Mouse (Mus musculus): ENCODE results near the gene Tgfbr2.
"Not testable (repeated sequence)": the region's sequence is repeated elsewhere in the genome, so short reads cannot be mapped to it uniquely, and the experiment has no call there.

The Tgfbr2 gene

DNA sequence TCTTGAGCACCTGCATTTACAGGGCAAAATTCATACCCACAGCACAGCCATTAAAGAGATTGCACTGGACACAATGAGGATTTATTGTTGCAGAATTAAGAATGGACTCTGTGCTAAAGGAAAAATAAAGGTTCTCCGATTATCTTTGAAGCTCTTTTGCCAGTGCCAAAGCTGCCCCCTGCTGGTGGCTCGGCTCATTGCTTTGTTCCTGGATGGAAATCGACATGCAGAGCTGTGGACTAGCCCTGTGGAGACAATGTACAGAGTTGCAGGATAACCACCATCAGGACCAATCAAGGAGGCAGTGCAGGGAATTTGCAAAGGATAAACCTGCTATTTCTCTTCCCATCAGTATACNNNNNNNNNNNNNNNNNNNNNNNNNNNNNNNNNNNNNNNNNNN is 133.4 kb downstream of the Tgfbr2 start:
- in situ Hi-C loops (cut with MboI; ENCODE audit: low pct_unique_long_range_greater_than_20kb in 1 of 2, low sequenced_read_pairs in 2 of 2, unreplicated experiment in 1 of 2): no loop called here

DNA sequence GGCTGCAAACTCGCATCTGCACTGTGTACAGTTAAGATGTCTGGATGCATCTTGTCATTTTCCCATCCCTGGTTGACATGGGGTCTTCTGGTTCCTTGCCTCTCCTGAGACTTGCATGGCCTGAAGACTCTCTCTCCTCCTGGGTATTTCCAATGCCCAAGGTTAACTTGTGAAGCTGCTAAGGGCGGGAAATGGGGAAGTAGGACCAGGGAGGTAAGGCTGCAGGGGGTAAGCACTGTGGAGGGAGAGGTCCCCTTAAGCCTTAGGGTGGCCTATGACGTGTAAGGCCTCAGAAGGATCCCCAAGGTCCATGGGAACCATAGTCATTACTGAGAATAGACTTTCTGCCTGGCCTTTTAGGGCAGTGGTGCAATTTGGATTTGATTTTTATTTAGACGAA is 133.8 kb downstream of the Tgfbr2 start:
- in situ Hi-C loops (cut with MboI; ENCODE audit: low pct_unique_long_range_greater_than_20kb in 1 of 2, low sequenced_read_pairs in 2 of 2, unreplicated experiment in 1 of 2): no loop called here

DNA sequence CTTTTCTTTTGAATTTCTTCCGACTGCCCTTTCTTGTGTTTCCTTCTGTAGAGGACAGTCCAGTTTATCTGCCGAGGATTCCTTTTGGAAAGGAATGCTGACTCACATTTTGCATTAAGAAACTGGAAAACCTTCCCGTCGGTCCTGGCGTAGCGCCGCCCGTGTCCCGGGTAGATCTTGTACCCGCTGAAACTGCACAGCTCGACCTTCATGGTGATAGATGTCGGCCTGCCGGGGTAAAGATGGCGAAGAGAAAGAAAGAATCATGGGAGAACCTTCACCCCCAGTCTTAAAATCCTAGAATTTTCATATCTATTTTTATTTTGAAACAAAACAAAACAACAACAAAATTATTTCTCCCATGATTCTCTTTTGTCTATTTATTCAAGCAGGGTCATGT is 134.3 kb downstream of the Tgfbr2 start:
- in situ Hi-C loops (cut with MboI; ENCODE audit: low pct_unique_long_range_greater_than_20kb in 1 of 2, low sequenced_read_pairs in 2 of 2, unreplicated experiment in 1 of 2): not testable (repeated sequence)

DNA sequence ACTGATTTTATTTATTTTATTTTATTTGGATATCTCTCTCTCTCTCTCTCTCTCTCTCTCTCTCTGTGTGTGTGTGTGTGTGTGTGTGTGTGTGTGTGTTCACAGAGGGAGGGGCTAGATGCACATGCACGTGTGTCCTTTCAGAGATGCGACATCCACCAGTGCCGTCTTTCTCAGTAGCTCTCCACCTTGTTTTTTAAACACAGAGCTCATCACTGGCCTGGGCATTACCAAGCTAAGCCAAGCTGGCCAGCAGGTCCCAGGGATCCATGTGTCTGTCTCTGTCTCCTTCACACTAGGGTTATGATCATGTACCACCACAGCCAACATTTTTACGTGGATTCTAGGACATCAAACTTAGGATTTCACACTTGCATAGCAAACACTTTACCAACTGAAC is 135.2 kb downstream of the Tgfbr2 start:
- in situ Hi-C loops (cut with MboI; ENCODE audit: low pct_unique_long_range_greater_than_20kb in 1 of 2, low sequenced_read_pairs in 2 of 2, unreplicated experiment in 1 of 2): no loop called here

DNA sequence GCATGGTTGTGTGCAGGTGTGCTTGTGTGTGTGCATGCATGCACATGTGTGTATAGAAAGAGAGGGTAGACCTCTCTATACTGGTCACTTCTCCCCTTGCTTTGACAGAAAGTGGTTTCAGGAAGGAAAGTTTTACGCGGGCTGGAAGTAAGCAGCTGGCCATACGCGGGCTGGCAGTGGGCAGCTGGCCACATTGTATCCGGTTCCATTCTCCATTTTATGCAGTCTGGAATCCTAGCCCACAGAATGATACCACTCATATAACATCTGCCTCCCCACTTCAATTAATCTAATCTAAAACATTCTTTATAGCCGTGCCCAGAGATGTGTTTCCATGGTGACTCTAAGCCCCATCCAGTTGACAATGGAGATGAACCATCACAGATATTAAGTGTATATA is 136.9 kb downstream of the Tgfbr2 start:
- in situ Hi-C loops (cut with MboI; ENCODE audit: low pct_unique_long_range_greater_than_20kb in 1 of 2, low sequenced_read_pairs in 2 of 2, unreplicated experiment in 1 of 2): no loop called here
